Mouse (Mus musculus): Measurements from ENCODE around the gene Elmo2. TPM values are rescaled to one million over a fixed set of nuclear protein-coding genes. Genes with fewer than 3 reads are reported as not detected.

Gene Elmo2
- polyA plus RNA-seq (2015; fragmentation: Nextera tagmentation; extraction: Ambion mirVana), result 77.4 and 80.9 TPM in 2 replicates

- Histone ChIP-seq H3K4me1 (peaks cover 46% of the 10 kb centered on the region), H3K4me3 (peak within 1 kb of the TSS; percentile 88), H3K27me3 (0 out of 2 replicates have a peak, but pooled peaks cover 2% of the 10 kb centered on the region), H3K27ac (peak within 1 kb of the TSS; percentile 81), H3K36me3 (no peaks in the 10 kb centered on the region; the same call in 1 of the 2 replicates), H3K9me3 (no peaks in the 10 kb centered on the region; the same call in 1 of the 2 replicates), H3K9ac (peak within 1 kb of the TSS; percentile 80), H3K4me2 (peak within 1 kb of the TSS; percentile 91)
- ATAC-seq (ENCODE audit: insufficient number of reproducible peaks, low FRiP score, low TSS enrichment, low read depth), result peak; percentile 97
- whole genome bisulfite sequencing, result under 1% methylated on average over 55 of the region's 55 CpGs
Observed at GRCm38 (mm10) chr2:165326304-165327190, at the start of gene Elmo2. Gene Elmo2 (minus strand): TSS chr2:165326479.

- no peak for ATAC-seq (ENCODE audit: insufficient number of reproducible peaks, low FRiP score, low TSS enrichment, low read depth)
- H3K36me3 ChIP-seq, result peaks cover 59% of the 10 kb centered on the region
- no peak overlapping the region for H3K4me2 ChIP-seq
- no peak overlapping the region for H3K4me3 ChIP-seq
- H3K9me3 ChIP-seq, result peaks cover 2% of the 10 kb centered on the region; the same call in 1 of the 2 replicates
- no peak overlapping the region for H3K27ac ChIP-seq
- H3K27me3 ChIP-seq, result no peaks in the 10 kb centered on the region
- no peaks in the 10 kb centered on the region for H3K4me1 ChIP-seq
- 84% methylated on average over 4 of the region's 4 CpGs for WGBS
- H3K9ac ChIP-seq, result no peak overlapping the region
Observed at GRCm38 (mm10) chr2:165376001-165376400, 49.7 kb upstream of the Elmo2 start.

DNA sequence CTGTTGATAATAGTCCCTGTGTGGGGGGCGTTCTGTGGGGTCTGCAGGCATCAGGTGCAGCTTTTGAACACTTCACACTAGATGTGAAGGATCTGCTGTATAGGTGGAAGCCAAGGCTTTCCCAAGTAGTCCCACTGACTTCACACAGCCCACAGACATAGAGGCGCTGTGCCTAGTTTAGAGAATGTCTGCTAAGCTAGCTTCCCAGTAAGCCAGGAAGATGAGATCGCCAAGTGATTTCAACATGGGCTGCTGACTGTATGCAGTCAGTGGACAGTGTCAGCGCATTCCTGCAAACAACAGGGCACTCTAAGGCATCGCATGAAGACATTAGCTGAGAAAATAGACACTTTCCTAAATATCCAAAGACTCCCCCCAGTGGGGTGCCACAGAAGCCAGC is 49.2 kb upstream of the Elmo2 start:
- Histone ChIP-seq H3K36me3 (peaks cover 53% of the 10 kb centered on the region), H3K4me2 (no peak overlapping the region), H3K27me3 (no peaks in the 10 kb centered on the region), H3K4me3 (no peak overlapping the region), H3K9me3 (no peaks in the 10 kb centered on the region), H3K27ac (no peak overlapping the region), H3K4me1 (no peaks in the 10 kb centered on the region), H3K9ac (no peak overlapping the region)
- ATAC-seq (ENCODE audit: insufficient number of reproducible peaks, low FRiP score, low TSS enrichment, low read depth), result no peak
- WGBS, result 93% methylated on average over 5 of the region's 5 CpGs

DNA sequence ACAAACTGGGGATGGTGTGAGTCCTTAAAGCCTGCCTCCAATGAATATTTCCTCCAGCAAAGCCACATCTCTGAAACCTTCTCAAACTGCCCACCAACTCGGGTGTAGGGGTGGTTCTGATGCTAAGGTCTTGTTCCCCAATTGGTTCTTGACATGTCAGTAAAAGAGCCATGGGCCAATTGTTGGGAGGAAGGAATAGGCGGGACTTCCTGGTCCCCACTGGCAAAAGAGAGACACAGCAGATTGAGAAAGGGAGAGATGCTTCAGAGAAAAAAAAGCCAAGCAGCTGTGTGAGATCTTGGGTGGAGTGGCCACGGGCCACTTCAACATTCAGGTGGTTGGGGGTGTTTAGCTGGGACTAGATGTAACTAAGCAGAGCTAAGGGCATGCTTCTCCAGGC is 44.8 kb upstream of the Elmo2 start:
- Histone ChIP-seq H3K4me3 (no peak overlapping the region), H3K27ac (no peak overlapping the region), H3K9ac (no peak overlapping the region), H3K4me1 (peaks cover 12% of the 10 kb centered on the region), H3K4me2 (no peak overlapping the region), H3K9me3 (no peaks in the 10 kb centered on the region), H3K36me3 (peaks cover 16% of the 10 kb centered on the region), H3K27me3 (peaks cover 25% of the 10 kb centered on the region)
- ATAC-seq (ENCODE audit: insufficient number of reproducible peaks, low FRiP score, low TSS enrichment, low read depth), result no peak
- WGBS, result 26% methylated on average over 3 of the region's 3 CpGs

GRCm38 (mm10) chr2:165370348-165370747 is 44.1 kb upstream of the Elmo2 start:
- Histone ChIP-seq H3K4me1 (peaks cover 12% of the 10 kb centered on the region), H3K4me3 (no peak overlapping the region), H3K36me3 (peaks cover 12% of the 10 kb centered on the region), H3K9me3 (no peaks in the 10 kb centered on the region), H3K27me3 (peaks cover 30% of the 10 kb centered on the region), H3K27ac (no peak overlapping the region), H3K4me2 (no peak overlapping the region), H3K9ac (no peak overlapping the region)
- 69% methylated on average over 3 of the region's 3 CpGs for WGBS
- no peak for ATAC-seq (ENCODE audit: insufficient number of reproducible peaks, low FRiP score, low TSS enrichment, low read depth)

GRCm38 (mm10) chr2:165368496-165368895 is 42.2 kb upstream of the Elmo2 start, which contains the start of gene Zfp663:
Gene Zfp663 (minus strand): TSS chr2:165368729.
- no peaks in the 10 kb centered on the region for H3K36me3 ChIP-seq
- H3K9me3 ChIP-seq, result no peaks in the 10 kb centered on the region
- peak within 1 kb of the TSS; percentile 27 for H3K4me3 ChIP-seq
- peaks cover 45% of the 10 kb centered on the region for H3K27me3 ChIP-seq
- no peak for ATAC-seq (ENCODE audit: insufficient number of reproducible peaks, low FRiP score, low TSS enrichment, low read depth)
- H3K9ac ChIP-seq, result no peak within 1 kb of the TSS
- H3K4me2 ChIP-seq, result peak within 1 kb of the TSS; percentile 39
- peaks cover 12% of the 10 kb centered on the region for H3K4me1 ChIP-seq
- H3K27ac ChIP-seq, result no peak within 1 kb of the TSS
- WGBS, result under 1% methylated on average over 27 of the region's 27 CpGs

GRCm38 (mm10) chr2:165367868-165368439 is 41.7 kb upstream of the Elmo2 start:
- peak overlapping the region; percentile 27 for H3K4me3 ChIP-seq
- no peaks in the 10 kb centered on the region for H3K36me3 ChIP-seq
- H3K9me3 ChIP-seq, result no peaks in the 10 kb centered on the region
- ATAC-seq (ENCODE audit: insufficient number of reproducible peaks, low FRiP score, low TSS enrichment, low read depth), result no peak
- peaks cover 50% of the 10 kb centered on the region for H3K27me3 ChIP-seq
- no peak overlapping the region for H3K9ac ChIP-seq
- H3K27ac ChIP-seq, result no peak overlapping the region
- 3% methylated on average over 13 of the region's 13 CpGs for WGBS
- peaks cover 12% of the 10 kb centered on the region for H3K4me1 ChIP-seq
- H3K4me2 ChIP-seq, result peak overlapping the region; percentile 39

DNA sequence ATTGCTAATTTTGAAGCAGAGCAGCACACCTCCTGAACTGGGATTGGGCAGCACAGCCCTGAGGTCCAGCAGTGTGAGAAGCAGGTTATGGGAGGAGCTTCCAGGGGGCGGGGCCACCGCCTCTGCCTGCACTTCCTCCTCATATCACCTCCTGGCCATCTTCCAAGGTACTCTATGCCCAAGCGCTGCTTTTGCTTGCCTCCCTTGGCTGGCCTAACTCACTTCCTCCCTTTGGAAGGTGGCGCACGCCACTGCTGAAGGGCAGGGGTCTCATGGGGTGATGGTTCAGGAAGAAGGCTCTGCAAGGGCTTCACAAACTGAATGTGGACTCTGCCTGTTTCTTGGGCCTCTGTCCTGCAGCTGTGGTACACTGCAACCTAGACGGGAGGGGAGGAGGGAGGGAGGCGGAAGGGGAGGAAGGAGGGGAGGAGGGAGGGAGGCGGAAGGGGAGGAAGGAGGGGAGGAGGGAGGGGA is 40.8 kb upstream of the Elmo2 start:
- Histone ChIP-seq H3K9ac (no peak overlapping the region), H3K27me3 (peaks cover 50% of the 10 kb centered on the region), H3K4me3 (no peak overlapping the region), H3K4me1 (peaks cover 12% of the 10 kb centered on the region), H3K27ac (no peak overlapping the region), H3K9me3 (no peaks in the 10 kb centered on the region), H3K36me3 (no peaks in the 10 kb centered on the region), H3K4me2 (no peak overlapping the region)
- WGBS, result 4% methylated on average over 5 of the region's 8 CpGs
- ATAC-seq (ENCODE audit: insufficient number of reproducible peaks, low FRiP score, low TSS enrichment, low read depth), result no peak

- no peak overlapping the region for H3K9ac ChIP-seq
Observed at GRCm38 (mm10) chr2:165364334-165365091, 38.2 kb upstream of the Elmo2 start.

DNA sequence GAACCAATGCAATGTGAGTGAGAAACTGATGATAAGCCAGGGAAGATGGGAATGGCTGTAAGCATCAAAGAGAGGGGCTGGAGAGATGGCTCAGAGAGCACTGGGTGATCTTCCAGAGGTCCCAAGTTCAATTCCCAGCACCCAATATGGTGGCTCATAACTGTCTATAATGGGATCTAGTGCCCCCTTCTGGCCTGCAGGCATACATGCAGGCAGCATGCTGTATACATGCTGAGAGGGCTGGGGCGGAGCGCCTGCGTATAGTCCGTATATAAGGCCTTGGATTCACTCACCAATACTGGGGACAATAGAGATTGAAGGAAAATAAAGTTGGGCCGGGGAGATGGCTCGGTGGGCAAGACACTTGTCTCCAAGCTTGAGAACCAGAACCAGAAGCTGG is 37.0 kb upstream of the Elmo2 start:
- H3K4me2 ChIP-seq, result no peak overlapping the region
- H3K36me3 ChIP-seq, result no peaks in the 10 kb centered on the region
- 89% methylated on average over 6 of the region's 6 CpGs for WGBS
- no peak overlapping the region for H3K27ac ChIP-seq
- H3K4me1 ChIP-seq, result peaks cover 7% of the 10 kb centered on the region
- H3K9me3 ChIP-seq, result no peaks in the 10 kb centered on the region
- H3K4me3 ChIP-seq, result no peak overlapping the region
- H3K27me3 ChIP-seq, result peaks cover 38% of the 10 kb centered on the region
- ATAC-seq (ENCODE audit: insufficient number of reproducible peaks, low FRiP score, low TSS enrichment, low read depth), result no peak
- no peak overlapping the region for H3K9ac ChIP-seq

More at GRCm38 (mm10) chr2:165364334-165365091, 38.2 kb upstream of the Elmo2 start:
- Histone ChIP-seq H3K27me3 (peaks cover 48% of the 10 kb centered on the region), H3K4me3 (peak overlapping the region; percentile 14; the same call in 1 of the 2 replicates), H3K4me2 (peak overlapping the region; percentile 27; the same call in 1 of the 2 replicates), H3K9me3 (no peaks in the 10 kb centered on the region), H3K4me1 (peaks cover 12% of the 10 kb centered on the region), H3K27ac (no peak overlapping the region), H3K36me3 (no peaks in the 10 kb centered on the region)
- 12% methylated on average over 21 of the region's 21 CpGs for WGBS
- ATAC-seq (ENCODE audit: insufficient number of reproducible peaks, low FRiP score, low TSS enrichment, low read depth), result no peak

GRCm38 (mm10) chr2:165360861-165361260 is 34.6 kb upstream of the Elmo2 start:
- Histone ChIP-seq H3K9me3 (no peaks in the 10 kb centered on the region), H3K27ac (no peak overlapping the region), H3K4me3 (no peak overlapping the region), H3K4me1 (no peaks in the 10 kb centered on the region; the same call in 1 of the 2 replicates), H3K9ac (no peak overlapping the region), H3K27me3 (peaks cover 25% of the 10 kb centered on the region), H3K4me2 (no peak overlapping the region), H3K36me3 (no peaks in the 10 kb centered on the region)
- 4% methylated on average over 1 of the region's 1 CpGs for WGBS
- no peak for ATAC-seq (ENCODE audit: insufficient number of reproducible peaks, low FRiP score, low TSS enrichment, low read depth)
